Mouse (Mus musculus): ENCODE results near the gene Stra6.

The Stra6 gene

GRCm38 (mm10) chr9:58130909-58131308 is 67.3 kb downstream of the Stra6 start:
- no peak for DNase-seq (ENCODE audit: low read depth, low spot score)

- DNase-seq (ENCODE audit: low read depth, low spot score), result peak; percentile 30
Observed at GRCm38 (mm10) chr9:58131735-58132134, 68.1 kb downstream of the Stra6 start.

- DNase-seq (ENCODE audit: low read depth, low spot score), result no peak
Observed at GRCm38 (mm10) chr9:58133893-58134884, 70.6 kb downstream of the Stra6 start.

GRCm38 (mm10) chr9:58134906-58135305 is 71.3 kb downstream of the Stra6 start:
- no peak for DNase-seq (ENCODE audit: low read depth, low spot score)

- no peak for DNase-seq (ENCODE audit: low read depth, low spot score)
Observed at GRCm38 (mm10) chr9:58135921-58136321, 72.3 kb downstream of the Stra6 start.

GRCm38 (mm10) chr9:58139947-58140346 is 76.4 kb downstream of the Stra6 start:
- peak; percentile 66 for DNase-seq (ENCODE audit: low read depth, low spot score)

- DNase-seq (ENCODE audit: low read depth, low spot score), result no peak
Observed at GRCm38 (mm10) chr9:58143419-58143818, 79.8 kb downstream of the Stra6 start.

GRCm38 (mm10) chr9:58144664-58145063 is 81.1 kb downstream of the Stra6 start:
- DNase-seq (ENCODE audit: low read depth, low spot score), result no peak

GRCm38 (mm10) chr9:58145417-58145816 is 81.8 kb downstream of the Stra6 start:
- DNase-seq (ENCODE audit: low read depth, low spot score), result no peak

GRCm38 (mm10) chr9:58148806-58149205 is 85.2 kb downstream of the Stra6 start:
- no peak for DNase-seq (ENCODE audit: low read depth, low spot score)

- DNase-seq (ENCODE audit: low read depth, low spot score), result no peak
Observed at GRCm38 (mm10) chr9:58150733-58151361, 87.3 kb downstream of the Stra6 start.

- DNase-seq (ENCODE audit: low read depth, low spot score), result no peak
Observed at GRCm38 (mm10) chr9:58153095-58153494, 89.5 kb downstream of the Stra6 start.

GRCm38 (mm10) chr9:58155366-58155765 is 91.8 kb downstream of the Stra6 start:
- DNase-seq (ENCODE audit: low read depth, low spot score), result no peak

GRCm38 (mm10) chr9:58156819-58157560 is 93.4 kb downstream of the Stra6 start:
- no peak for DNase-seq (ENCODE audit: low read depth, low spot score)

GRCm38 (mm10) chr9:58157838-58158237 is 94.2 kb downstream of the Stra6 start:
- DNase-seq (ENCODE audit: low read depth, low spot score), result no peak

GRCm38 (mm10) chr9:58158541-58159311 is 95.1 kb downstream of the Stra6 start:
- DNase-seq (ENCODE audit: low read depth, low spot score), result no peak

GRCm38 (mm10) chr9:58159855-58160254 is 96.3 kb downstream of the Stra6 start:
- DNase-seq (ENCODE audit: low read depth, low spot score), result no peak

- DNase-seq (ENCODE audit: low read depth, low spot score), result no peak
Observed at GRCm38 (mm10) chr9:58160315-58160714, 96.7 kb downstream of the Stra6 start.

- DNase-seq (ENCODE audit: low read depth, low spot score), result no peak
Observed at GRCm38 (mm10) chr9:58162173-58162572, 98.6 kb downstream of the Stra6 start.

GRCm38 (mm10) chr9:58163146-58163545 is 99.6 kb downstream of the Stra6 start:
- no peak for DNase-seq (ENCODE audit: low read depth, low spot score)

GRCm38 (mm10) chr9:58165779-58166178 is 102.2 kb downstream of the Stra6 start:
- DNase-seq (ENCODE audit: low read depth, low spot score), result no peak

Data from ZHBTc4 (cell line).